Mouse (Mus musculus): ENCODE measurements at regions not wholly inside any gene's neighbourhood (a gene's known extent, or its start where the extent isn't known, plus 50 kb on each side); places are given as distances from the start of the nearest gene placed in this dataset.

DNA sequence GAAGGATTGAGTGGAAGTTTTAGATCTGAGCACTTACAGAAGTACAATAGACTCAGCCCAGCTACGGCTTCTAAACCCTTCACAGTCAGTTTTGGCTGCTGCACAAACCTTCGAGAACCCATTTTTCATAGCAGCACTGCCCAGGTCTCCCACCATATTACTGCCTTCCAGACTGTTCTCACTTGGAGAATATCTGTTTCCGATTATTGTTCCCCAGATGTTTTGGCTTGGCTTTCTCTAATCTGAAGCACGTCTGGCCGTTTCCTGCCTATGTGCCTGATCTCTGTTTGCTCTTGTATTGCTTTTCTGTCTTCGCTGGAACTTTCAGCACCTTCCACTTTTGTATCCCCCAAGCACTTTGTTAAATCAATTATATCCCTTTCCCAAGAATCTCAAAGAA, 368.0 kb downstream of the Mllt3 start:
- H3K27ac ChIP-seq: peak overlapping the region; percentile 10
- no peaks in the 10 kb centered on the region for H3K9me3 ChIP-seq (replicated peaks)
- H3K4me1 ChIP-seq (replicated peaks): no peaks in the 10 kb centered on the region; the same call in none of the 2 replicates
- H3K4me3 ChIP-seq: no peak overlapping the region
- H3K36me3 ChIP-seq: no peaks in the 10 kb centered on the region
- H3K27me3 ChIP-seq: no peaks in the 10 kb centered on the region
- 54% methylated on average over 6 of the region's 6 CpGs for WGBS
- no peak overlapping the region for H3K4me2 ChIP-seq
- ATAC-seq (replicated peaks; ENCODE audit: insufficient number of reproducible peaks, insufficient read depth, low FRiP score, low read depth): no peak
- H3K9ac ChIP-seq: no peak overlapping the region

DNA sequence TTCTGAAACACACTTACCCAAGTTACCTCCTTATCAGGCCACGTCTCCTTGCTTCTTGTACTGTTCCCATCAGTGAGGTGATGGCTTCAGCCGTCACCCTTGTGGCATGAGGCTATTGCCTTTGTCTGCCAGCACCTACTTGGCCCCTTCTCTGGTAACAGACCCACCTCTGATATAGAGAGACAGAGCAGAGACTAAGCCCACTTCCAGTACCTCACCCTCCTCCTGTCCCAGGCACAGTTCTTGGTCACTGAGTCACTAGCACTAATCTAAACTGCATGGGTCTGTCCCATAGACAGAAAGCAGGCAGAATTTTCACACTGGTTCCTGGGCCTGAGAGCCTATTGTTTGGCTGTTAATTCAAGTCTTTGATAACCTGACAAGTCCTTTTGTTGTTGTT, 370.3 kb downstream of the Mllt3 start:
- Histone ChIP-seq H3K9me3 (replicated peaks) (no peaks in the 10 kb centered on the region), H3K27me3 (no peaks in the 10 kb centered on the region), H3K36me3 (no peaks in the 10 kb centered on the region), H3K27ac (no peak overlapping the region), H3K4me3 (no peak overlapping the region), H3K4me2 (no peak overlapping the region), H3K4me1 (replicated peaks) (peaks cover 6% of the 10 kb centered on the region), H3K9ac (no peak overlapping the region)
- ATAC-seq (replicated peaks; ENCODE audit: insufficient number of reproducible peaks, insufficient read depth, low FRiP score, low read depth): peak; percentile 43; the same call in 1 of the 2 replicates
- 43% methylated on average over 2 of the region's 2 CpGs for WGBS

DNA sequence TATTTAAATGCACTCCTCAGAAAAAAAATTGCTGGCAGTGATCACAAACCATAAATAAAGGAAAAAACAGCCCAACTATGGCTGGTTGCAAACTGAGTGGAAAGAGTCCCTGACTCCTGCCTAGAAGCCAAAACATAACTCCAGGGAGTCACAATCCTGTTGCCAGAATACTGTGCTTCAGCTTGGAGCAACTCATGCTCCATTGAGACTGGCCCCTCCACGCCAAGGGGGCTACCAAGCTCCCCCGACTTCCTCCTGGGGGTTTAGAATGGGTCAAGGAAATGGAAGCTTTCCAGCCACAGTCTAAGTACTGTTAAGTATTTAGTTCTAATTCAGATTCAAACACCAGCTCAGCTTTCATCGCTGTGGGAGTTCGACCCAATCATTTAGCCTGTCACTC, 374.8 kb downstream of the Mllt3 start:
- Histone ChIP-seq H3K9me3 (replicated peaks) (no peaks in the 10 kb centered on the region), H3K4me1 (replicated peaks) (peaks cover 12% of the 10 kb centered on the region), H3K4me2 (no peak overlapping the region), H3K4me3 (no peak overlapping the region), H3K27me3 (no peaks in the 10 kb centered on the region), H3K36me3 (no peaks in the 10 kb centered on the region), H3K27ac (no peak overlapping the region), H3K9ac (no peak overlapping the region)
- WGBS: 42% methylated on average over 4 of the region's 4 CpGs
- ATAC-seq (replicated peaks; ENCODE audit: insufficient number of reproducible peaks, insufficient read depth, low FRiP score, low read depth): no peak

DNA sequence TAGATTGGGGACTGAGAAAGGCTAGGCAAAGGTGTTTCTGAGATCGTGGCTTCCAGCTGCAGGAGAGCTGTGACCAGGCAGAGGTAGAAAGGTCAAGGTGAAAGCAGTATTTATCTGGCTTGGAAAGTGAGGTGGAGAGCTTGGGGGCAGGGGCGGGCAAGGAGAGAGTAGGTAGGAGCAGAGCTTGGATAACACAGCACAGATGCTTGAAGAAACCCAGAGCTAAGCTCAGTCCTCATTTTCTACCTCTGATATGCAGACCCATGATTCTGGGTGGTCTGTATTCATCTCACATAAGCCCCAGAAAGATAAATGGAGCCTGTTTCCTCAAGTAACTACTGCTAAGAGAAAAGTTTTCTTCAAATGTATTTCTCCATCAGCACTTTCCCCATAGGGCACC, 375.3 kb downstream of the Mllt3 start:
- H3K9ac ChIP-seq: no peak overlapping the region
- H3K9me3 ChIP-seq (replicated peaks): no peaks in the 10 kb centered on the region
- no peak overlapping the region for H3K4me3 ChIP-seq
- H3K27me3 ChIP-seq: no peaks in the 10 kb centered on the region
- no peak for ATAC-seq (replicated peaks; ENCODE audit: insufficient number of reproducible peaks, insufficient read depth, low FRiP score, low read depth)
- 11% methylated on average over 2 of the region's 2 CpGs for WGBS
- no peak overlapping the region for H3K27ac ChIP-seq
- H3K4me2 ChIP-seq: no peak overlapping the region
- peaks cover 12% of the 10 kb centered on the region for H3K4me1 ChIP-seq (replicated peaks)
- no peaks in the 10 kb centered on the region for H3K36me3 ChIP-seq

DNA sequence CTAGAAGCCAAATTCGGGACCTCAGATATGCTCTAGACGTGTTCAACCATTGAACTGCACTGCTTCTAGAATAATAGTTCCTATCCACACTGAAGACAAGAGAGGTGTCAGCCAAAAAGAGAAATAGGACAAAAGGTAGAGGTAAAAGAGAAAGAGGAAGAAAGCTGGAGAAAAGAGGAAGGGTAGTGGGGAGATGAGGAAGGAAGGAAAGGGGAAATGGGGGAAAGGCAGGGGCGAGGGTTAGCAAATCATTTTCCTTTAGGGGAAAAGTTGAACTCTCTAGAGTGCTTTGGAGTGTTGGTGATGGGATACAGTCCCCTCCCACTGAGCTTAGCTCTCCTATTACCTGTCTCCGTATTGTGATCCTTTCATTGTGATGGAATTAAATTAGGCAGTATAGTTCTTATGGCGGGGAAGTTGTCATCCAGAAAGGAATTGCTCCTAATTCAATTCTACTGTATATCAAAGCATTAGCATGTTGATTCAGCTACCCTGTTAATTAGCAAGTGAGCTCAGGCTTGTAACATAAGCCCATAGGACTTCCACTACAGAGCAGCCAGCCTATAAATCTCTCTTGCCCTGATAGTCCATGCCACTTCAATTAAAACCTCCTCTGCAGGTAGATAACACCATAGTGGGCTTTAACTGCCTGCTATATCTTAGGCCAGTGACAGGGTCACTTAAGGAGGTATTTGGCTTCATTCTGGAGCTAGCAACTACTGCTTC, 379.6 kb downstream of the Mllt3 start:
- H3K4me1 ChIP-seq (replicated peaks): peaks cover 12% of the 10 kb centered on the region
- ATAC-seq (replicated peaks; ENCODE audit: insufficient number of reproducible peaks, insufficient read depth, low FRiP score, low read depth): no peak
- no peaks in the 10 kb centered on the region for H3K9me3 ChIP-seq (replicated peaks)
- H3K27me3 ChIP-seq: no peaks in the 10 kb centered on the region
- H3K4me2 ChIP-seq: no peak overlapping the region
- H3K27ac ChIP-seq: no peak overlapping the region
- WGBS: 77% methylated on average over 5 of the region's 5 CpGs
- H3K4me3 ChIP-seq: no peak overlapping the region
- H3K9ac ChIP-seq: no peak overlapping the region
- no peaks in the 10 kb centered on the region for H3K36me3 ChIP-seq

DNA sequence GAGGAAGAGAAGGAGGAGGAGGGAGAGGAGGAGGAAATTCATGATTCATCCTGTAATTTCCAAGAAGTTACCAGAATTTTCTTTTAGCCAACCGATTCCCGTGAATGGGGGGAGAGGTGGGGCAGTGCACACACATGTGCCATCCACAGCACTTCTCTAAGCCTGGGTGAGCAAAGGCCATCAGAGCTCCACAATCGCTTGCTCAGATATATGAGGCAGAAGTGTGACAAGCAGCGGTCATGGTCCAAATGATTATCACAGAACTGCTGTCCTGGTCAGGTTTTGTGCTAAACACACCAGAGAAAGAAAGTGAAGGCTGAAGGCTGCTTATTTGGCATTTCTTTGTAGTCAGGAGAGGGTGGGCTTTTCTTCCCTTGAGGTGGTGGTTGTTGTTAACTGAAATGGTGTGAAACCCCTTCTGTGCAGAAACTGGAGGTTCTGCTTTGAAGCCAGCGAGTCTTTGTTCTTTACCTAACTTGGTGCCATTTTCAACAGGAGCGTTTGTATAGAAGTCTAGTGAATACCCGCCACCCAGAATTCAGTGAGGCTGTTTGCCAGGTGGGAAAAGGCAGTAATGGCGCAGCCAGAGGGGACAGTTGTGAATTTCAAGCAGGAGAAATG, 380.7 kb downstream of the Mllt3 start:
- H3K9ac ChIP-seq: no peak overlapping the region
- no peaks in the 10 kb centered on the region for H3K36me3 ChIP-seq
- ATAC-seq (replicated peaks; ENCODE audit: insufficient number of reproducible peaks, insufficient read depth, low FRiP score, low read depth): no peak
- H3K4me1 ChIP-seq (replicated peaks): peaks cover 8% of the 10 kb centered on the region
- WGBS: 77% methylated on average over 8 of the region's 8 CpGs
- no peaks in the 10 kb centered on the region for H3K9me3 ChIP-seq (replicated peaks)
- H3K4me2 ChIP-seq: no peak overlapping the region
- H3K27ac ChIP-seq: no peak overlapping the region
- H3K27me3 ChIP-seq: no peaks in the 10 kb centered on the region
- H3K4me3 ChIP-seq: no peak overlapping the region

DNA sequence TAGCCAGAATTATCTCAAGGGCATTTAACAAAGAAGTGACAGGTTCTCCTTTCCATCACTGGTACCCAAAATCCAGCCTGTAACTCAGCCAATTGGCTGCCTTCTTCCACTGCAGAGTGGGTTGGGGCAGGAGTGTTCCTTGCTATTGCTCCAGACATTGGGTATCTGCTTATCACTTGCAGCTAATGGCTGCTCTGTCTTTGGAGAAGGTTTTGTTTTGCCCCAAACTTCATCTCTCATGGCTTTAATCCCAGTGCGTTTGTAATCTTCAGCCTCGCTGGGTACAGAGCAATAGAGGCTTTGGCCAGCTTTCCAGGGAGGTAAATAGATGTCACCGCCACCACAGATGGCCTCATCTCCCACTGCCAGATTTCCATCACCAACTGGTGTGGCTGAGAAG, 381.9 kb downstream of the Mllt3 start:
- ATAC-seq (replicated peaks; ENCODE audit: insufficient number of reproducible peaks, insufficient read depth, low FRiP score, low read depth): no peak
- H3K4me2 ChIP-seq: no peak overlapping the region
- H3K27me3 ChIP-seq: 0 out of 2 replicates have a peak, but pooled peaks cover 3% of the 10 kb centered on the region
- no peak overlapping the region for H3K9ac ChIP-seq
- H3K36me3 ChIP-seq: no peaks in the 10 kb centered on the region
- 79% methylated on average over 3 of the region's 3 CpGs for WGBS
- no peak overlapping the region for H3K27ac ChIP-seq
- H3K4me1 ChIP-seq (replicated peaks): peaks cover 7% of the 10 kb centered on the region; the same call in 1 of the 2 replicates
- H3K9me3 ChIP-seq (replicated peaks): no peaks in the 10 kb centered on the region
- no peak overlapping the region for H3K4me3 ChIP-seq

DNA sequence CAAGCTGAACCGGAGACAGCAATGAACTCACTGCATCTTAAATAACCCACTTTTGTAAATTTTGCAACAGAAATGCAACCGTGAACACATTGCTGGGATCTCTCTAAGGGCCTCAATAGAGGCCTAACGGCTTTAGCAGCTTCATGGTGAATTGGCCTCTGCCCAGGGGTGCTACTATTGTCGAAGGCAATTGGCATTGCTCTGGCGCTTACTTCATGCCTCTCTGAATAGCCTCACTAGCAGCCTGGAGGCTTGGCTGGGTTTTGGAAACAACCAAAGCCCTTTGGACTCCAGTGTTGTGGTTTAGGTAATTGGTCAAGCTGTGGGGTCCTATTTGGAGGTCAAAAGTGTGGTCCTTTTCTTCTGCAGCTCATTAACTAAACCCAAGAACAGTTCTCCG, 382.3 kb downstream of the Mllt3 start:
- no peak overlapping the region for H3K27ac ChIP-seq
- H3K4me2 ChIP-seq: no peak overlapping the region
- H3K4me3 ChIP-seq: no peak overlapping the region
- H3K27me3 ChIP-seq: 0 out of 2 replicates have a peak, but pooled peaks cover 3% of the 10 kb centered on the region
- peaks cover 7% of the 10 kb centered on the region; the same call in 1 of the 2 replicates for H3K4me1 ChIP-seq (replicated peaks)
- no peaks in the 10 kb centered on the region for H3K36me3 ChIP-seq
- H3K9me3 ChIP-seq (replicated peaks): no peaks in the 10 kb centered on the region
- WGBS: 69% methylated on average over 6 of the region's 6 CpGs
- H3K9ac ChIP-seq: no peak overlapping the region
- ATAC-seq (replicated peaks; ENCODE audit: insufficient number of reproducible peaks, insufficient read depth, low FRiP score, low read depth): no peak

DNA sequence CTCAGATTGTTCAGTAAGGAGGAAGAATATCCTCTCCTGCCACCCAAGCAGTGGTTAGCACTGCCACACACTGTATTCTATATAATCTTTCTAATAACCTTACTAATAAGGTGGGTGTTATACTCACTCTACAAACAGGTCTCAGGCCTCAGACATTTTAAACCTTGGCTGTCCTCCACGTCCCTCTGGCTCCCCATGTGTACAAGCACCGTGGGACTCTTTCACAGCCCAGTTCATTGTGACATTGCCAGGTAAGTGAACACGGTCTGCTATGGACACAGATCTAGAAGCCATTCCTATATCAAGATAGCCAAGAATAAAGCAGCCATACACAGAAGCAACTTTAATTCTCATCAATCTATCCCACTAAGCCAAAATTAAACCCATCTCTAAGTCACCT, 382.8 kb downstream of the Mllt3 start:
- Histone ChIP-seq H3K4me2 (no peak overlapping the region), H3K4me1 (replicated peaks) (peaks cover 7% of the 10 kb centered on the region; the same call in 1 of the 2 replicates), H3K9ac (no peak overlapping the region), H3K4me3 (no peak overlapping the region), H3K36me3 (no peaks in the 10 kb centered on the region), H3K27me3 (0 out of 2 replicates have a peak, but pooled peaks cover 3% of the 10 kb centered on the region), H3K27ac (no peak overlapping the region), H3K9me3 (replicated peaks) (no peaks in the 10 kb centered on the region)
- ATAC-seq (replicated peaks; ENCODE audit: insufficient number of reproducible peaks, insufficient read depth, low FRiP score, low read depth): no peak
- 76% methylated on average over 3 of the region's 3 CpGs for WGBS

DNA sequence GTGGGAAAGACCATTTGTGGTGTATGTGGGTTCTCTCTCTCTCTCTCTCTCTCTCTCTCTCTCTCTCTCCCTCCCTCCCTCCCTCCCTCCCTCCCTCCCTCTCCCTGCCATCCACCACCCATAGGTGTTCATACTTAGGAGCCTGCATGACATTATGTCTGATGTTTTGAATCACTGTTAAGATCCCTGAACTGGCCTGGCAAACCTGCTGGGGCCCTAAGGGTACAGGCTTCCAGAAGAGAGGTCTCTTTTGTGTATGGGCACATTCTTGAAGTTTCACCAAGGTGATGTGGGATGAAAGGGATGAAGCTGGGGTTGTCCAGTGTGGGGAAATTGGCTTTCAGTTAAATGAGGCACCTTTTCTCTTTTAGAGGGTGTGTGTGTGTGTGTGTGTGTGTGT, 384.2 kb downstream of the Mllt3 start:
- peaks cover 7% of the 10 kb centered on the region; the same call in 1 of the 2 replicates for H3K4me1 ChIP-seq (replicated peaks)
- no peak overlapping the region for H3K27ac ChIP-seq
- peak overlapping the region; percentile 67 for H3K4me2 ChIP-seq
- H3K27me3 ChIP-seq: 0 out of 2 replicates have a peak, but pooled peaks cover 3% of the 10 kb centered on the region
- no peak for ATAC-seq (replicated peaks; ENCODE audit: insufficient number of reproducible peaks, insufficient read depth, low FRiP score, low read depth)
- no peaks in the 10 kb centered on the region for H3K9me3 ChIP-seq (replicated peaks)
- no peak overlapping the region for H3K4me3 ChIP-seq
- H3K9ac ChIP-seq: no peak overlapping the region
- no peaks in the 10 kb centered on the region for H3K36me3 ChIP-seq

DNA sequence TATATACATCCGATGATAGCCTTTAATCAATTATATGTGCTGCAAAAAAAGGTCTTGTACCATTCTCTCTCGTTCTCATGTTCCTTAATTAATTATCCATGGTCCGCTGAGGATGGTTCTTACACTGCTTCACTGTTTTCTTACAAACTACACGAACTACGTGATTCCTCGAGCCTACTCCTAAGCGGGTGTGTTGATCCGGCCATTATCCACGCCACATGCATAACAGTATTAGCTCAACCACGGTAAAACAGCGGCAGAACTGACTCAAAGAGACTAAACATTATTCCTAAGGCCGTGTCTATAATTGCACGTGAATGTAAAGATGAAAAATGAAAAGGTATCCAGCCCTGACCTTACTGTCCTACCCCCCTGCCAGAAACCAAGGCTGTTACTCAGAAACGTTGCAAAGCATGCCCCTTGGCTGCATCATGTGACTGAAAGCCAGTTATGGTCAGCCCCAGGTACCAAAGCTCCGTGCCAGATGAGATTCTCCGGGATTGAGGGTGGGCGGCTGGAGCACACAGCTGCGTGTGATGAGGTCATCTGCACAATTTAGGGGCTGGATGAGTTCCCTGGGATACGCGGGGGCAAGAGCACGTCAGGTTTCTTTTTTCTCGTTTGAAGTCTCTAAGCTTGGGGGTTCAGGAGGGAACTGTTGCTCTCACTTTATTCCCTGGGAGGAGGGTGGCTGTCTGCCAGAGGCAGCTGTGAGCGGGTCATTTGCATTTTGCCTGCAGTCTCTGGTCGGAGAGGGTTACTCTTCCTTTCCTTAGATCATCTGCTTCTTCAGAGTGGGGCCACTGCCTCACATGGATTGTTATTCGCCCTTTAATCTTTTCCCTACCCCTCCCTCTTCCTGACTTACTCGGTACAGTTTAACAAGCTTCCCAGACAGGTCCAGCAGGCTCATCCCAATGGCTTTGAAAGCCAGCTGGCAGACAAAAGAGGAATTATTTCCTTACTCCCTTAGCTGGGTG, 384.9 kb downstream of the Mllt3 start:
- Histone ChIP-seq H3K27me3 (0 out of 2 replicates have a peak, but pooled peaks cover 3% of the 10 kb centered on the region), H3K9ac (0 out of 2 replicates have a peak overlapping the region, but pooled peaks have one; percentile 1), H3K27ac (no peak overlapping the region), H3K4me1 (replicated peaks) (peaks cover 7% of the 10 kb centered on the region; the same call in 1 of the 2 replicates), H3K4me3 (peak overlapping the region; percentile 44), H3K4me2 (peak overlapping the region; percentile 67), H3K36me3 (no peaks in the 10 kb centered on the region), H3K9me3 (replicated peaks) (no peaks in the 10 kb centered on the region)
- ATAC-seq (replicated peaks; ENCODE audit: insufficient number of reproducible peaks, insufficient read depth, low FRiP score, low read depth): peak; percentile 58; the same call in 1 of the 2 replicates
- 17% methylated on average over 26 of the region's 26 CpGs for WGBS

All from heart, embryonic 15.5 days (tissue).